Mouse (Mus musculus) kidney, embryonic 14.5 days (tissue): ENCODE results near the gene Rwdd2b. TPM values are rescaled to one million over a fixed set of nuclear protein-coding genes. Genes with fewer than 3 reads are reported as not detected.
A peak's percentile ranks its signal among the peaks of the same experiment; 100 is the strongest.

Experiments
- ATAC-seq: fragments of 200-750 bp; cut with Nextera tagmentation; 2 replicates; pipeline ENCODE4 v1.8.0; 2017; ENCODE audit warnings: moderate number of reproducible peaks, mild to moderate bottlenecking, moderate TSS enrichment, moderate library complexity; ENCODE audit not compliant: low FRiP score, low TSS enrichment
- H3K27ac ChIP-seq: fragments of 300-500 bp; sonication (generic); 2 replicates; pipeline ENCODE4 v1.5.1; 2014; ENCODE audit warnings: low read depth, mild to moderate bottlenecking, low read length, moderate library complexity, mixed read lengths
- H3K27me3 ChIP-seq: fragments of 300-500 bp; sonication (generic); 2 replicates; pipeline ENCODE4 v1.6.1; 2014; ENCODE audit warnings: mild to moderate bottlenecking, low read length; ENCODE audit not compliant: control insufficient read depth, insufficient read depth
- H3K36me3 ChIP-seq: fragments of 300-500 bp; sonication (generic); 2 replicates; pipeline ENCODE4 v1.6.1; 2014; ENCODE audit warnings: low read length, mixed read lengths; ENCODE audit not compliant: control insufficient read depth, insufficient read depth
- H3K4me1 ChIP-seq: fragments of 300-500 bp; sonication (generic); 2 replicates; pipeline ENCODE4 v1.6.1; 2014; ENCODE audit warnings: low read length, mixed read lengths; ENCODE audit not compliant: control insufficient read depth, insufficient read depth
- H3K4me2 ChIP-seq: fragments of 300-500 bp; sonication (generic); replicated peaks from 2 replicates; pipeline ENCODE4 v1.6.1; 2014; ENCODE audit warnings: low read depth, mild to moderate bottlenecking, low read length
- H3K4me3 ChIP-seq: fragments of 300-500 bp; sonication (generic); 2 replicates; pipeline ENCODE4 v1.5.1; 2014; ENCODE audit warnings: mild to moderate bottlenecking, low read length
- H3K9ac ChIP-seq: fragments of 300-500 bp; sonication (generic); 2 replicates; pipeline ENCODE4 v1.6.1; 2014; ENCODE audit warnings: low read depth, mild to moderate bottlenecking, low read length, moderate library complexity
- H3K9me3 ChIP-seq: fragments of 300-500 bp; sonication (generic); 2 replicates; pipeline ENCODE4 v1.6.1; 2016; ENCODE audit warnings: low read length; ENCODE audit not compliant: control insufficient read depth
- WGBS: fragments of 180-500 bp; shearing (Covaris S2); extraction: QIAGEN DNeasy Blood & Tissue Kit; methylation state at CpG from one replicate; pipeline ENCODE4 v1.1.7; 2014; 5-methylcytosine and 5-hydroxymethylcytosine counted together
- polyA plus RNA-seq: library from polyadenylated mRNA; unstranded; fragments of >200 nt; fragmentation: Nextera tagmentation; extraction: Ambion mirVana; gene quantifications from 2 replicates; pipeline ENCODE4 v1.2.1, GENCODE M21; 2014

The Rwdd2b gene
- polyA plus RNA-seq, 1 experiment from 2014 or later = 13.7 TPM

DNA sequence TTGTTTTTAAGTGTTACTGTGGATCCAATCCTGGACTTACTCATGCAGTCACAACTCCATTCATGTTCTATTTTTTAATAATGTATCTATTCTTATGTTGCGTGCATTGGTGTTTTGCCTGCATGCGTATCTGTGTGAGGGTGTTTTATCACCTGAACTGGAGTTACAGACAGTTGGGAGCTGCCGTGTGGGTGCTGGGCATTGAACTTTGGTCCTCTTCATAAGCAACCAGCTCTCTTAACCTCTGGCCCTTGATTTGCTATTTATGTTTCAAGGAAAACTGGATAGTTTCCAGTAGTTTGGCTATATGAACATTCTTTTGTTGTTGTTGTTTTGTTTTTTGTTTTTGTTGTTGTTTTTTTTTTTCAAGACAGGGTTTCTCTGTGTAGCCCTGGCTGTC lies 5.2 kb upstream of the Rwdd2b start:
- 95% methylated on average over 3 of the region's 3 CpGs for WGBS

DNA sequence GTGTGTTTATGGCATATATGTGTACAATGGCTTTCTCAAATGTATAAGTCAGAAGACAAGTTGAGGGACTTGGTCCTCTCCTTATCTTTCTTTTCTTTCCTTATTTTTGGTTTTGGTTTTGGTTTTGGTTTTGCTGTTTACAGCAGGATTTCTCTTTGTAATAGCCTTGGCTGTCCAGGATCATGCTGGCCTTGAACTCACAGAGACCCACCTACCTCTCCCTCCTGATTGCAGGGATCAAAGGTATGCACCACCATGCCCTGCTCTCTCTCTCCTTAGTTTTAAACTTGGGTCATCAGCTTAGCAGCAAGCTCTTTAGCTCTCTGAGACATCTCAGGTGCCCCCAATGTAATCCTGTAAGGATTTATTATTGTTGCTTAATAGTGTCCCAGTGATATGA lies 4.7 kb upstream of the Rwdd2b start:
- ATAC-seq = no peak

More for the DNA sequence above, 5.2 kb upstream of the Rwdd2b start:
- no peak overlapping the region for H3K4me2 ChIP-seq
- H3K4me1 ChIP-seq = peaks cover 9% of the 10 kb centered on the region; the same call in 1 of the 2 replicates
- H3K36me3 ChIP-seq = no peaks in the 10 kb centered on the region
- no peak for ATAC-seq
- H3K27ac ChIP-seq = no peak overlapping the region
- no peak overlapping the region for H3K4me3 ChIP-seq
- no peaks in the 10 kb centered on the region for H3K9me3 ChIP-seq
- H3K27me3 ChIP-seq = no peaks in the 10 kb centered on the region
- no peak overlapping the region for H3K9ac ChIP-seq

DNA sequence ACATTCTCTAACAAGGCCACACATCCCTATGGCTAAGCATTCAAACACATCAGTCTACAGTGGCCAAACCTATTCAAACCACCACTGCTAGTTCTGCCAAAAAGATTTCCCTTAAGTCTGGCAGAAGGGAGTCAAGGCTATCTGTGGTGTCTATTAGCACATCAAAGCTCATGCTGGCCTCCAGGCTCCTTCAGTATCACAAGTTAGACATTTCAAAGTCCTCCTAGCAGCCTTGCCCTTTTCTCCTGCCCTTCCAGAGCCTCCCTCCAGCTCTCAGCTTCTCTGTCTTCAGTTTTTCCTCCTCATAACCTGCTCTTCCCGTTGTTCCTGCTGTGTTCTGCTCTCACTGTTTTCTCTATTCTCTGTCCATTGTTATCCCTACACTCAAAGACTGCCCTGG lies 3.7 kb upstream of the Rwdd2b start:
- Histone ChIP-seq H3K36me3 (no peaks in the 10 kb centered on the region), H3K4me3 (no peak overlapping the region), H3K9ac (no peak overlapping the region), H3K4me2 (no peak overlapping the region), H3K4me1 (peaks cover 9% of the 10 kb centered on the region; the same call in 1 of the 2 replicates), H3K27me3 (no peaks in the 10 kb centered on the region), H3K9me3 (no peaks in the 10 kb centered on the region), H3K27ac (no peak overlapping the region)
- no peak for ATAC-seq
- 50% methylated on average over 1 of the region's 1 CpGs for WGBS

More for the DNA sequence above, 4.7 kb upstream of the Rwdd2b start:
- H3K4me3 ChIP-seq = no peak overlapping the region
- H3K36me3 ChIP-seq = no peaks in the 10 kb centered on the region
- H3K9ac ChIP-seq = no peak overlapping the region
- H3K4me1 ChIP-seq = peaks cover 9% of the 10 kb centered on the region; the same call in 1 of the 2 replicates
- no peaks in the 10 kb centered on the region for H3K9me3 ChIP-seq
- no peak overlapping the region for H3K4me2 ChIP-seq
- no peaks in the 10 kb centered on the region for H3K27me3 ChIP-seq
- no peak overlapping the region for H3K27ac ChIP-seq

DNA sequence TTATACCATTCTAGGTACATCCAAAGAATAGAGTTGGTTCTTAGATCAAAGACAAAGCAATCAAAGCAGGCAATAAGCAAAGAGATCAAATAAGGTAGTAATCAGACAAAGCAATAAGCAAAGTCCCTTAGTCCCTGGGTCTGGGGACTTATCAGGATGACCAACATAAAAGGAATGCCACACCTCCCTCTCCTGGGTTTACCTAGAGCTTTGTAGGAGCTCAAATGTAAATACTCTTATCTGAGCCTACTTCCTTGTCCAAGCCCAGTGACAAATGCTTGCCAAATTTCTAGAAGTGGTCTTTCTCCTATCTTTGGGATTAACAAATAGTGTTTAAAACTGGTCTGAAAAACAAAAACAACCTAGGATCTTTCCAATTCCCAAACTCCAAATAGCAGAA lies 2.9 kb upstream of the Rwdd2b start:
- Histone ChIP-seq H3K4me2 (no peak overlapping the region), H3K4me1 (peaks cover 9% of the 10 kb centered on the region; the same call in 1 of the 2 replicates), H3K27me3 (no peaks in the 10 kb centered on the region), H3K9me3 (no peaks in the 10 kb centered on the region), H3K9ac (no peak overlapping the region), H3K36me3 (no peaks in the 10 kb centered on the region), H3K27ac (no peak overlapping the region), H3K4me3 (no peak overlapping the region)
- no peak for ATAC-seq

DNA sequence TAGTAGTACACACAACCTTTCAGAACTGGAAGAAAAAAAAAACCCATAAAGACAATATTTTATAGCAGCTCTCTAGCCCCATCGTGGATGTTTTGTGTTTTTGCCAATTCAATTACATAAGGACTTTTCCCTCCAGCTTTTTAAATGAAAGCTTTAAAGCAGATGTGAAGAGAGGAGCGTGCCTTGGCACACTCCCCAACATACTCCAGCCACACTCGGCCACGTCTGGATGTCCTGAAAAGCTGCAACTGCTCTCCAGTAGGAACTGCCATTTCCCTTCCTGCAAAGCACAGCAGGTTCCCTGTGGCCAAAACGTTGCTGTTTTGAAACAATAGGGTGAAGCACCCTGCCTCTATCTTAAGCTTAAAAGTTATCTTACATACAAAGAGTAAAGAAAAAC lies 1.9 kb upstream of the Rwdd2b start:
- no peaks in the 10 kb centered on the region for H3K27me3 ChIP-seq
- peaks cover 9% of the 10 kb centered on the region; the same call in 1 of the 2 replicates for H3K4me1 ChIP-seq
- 51% methylated on average over 5 of the region's 5 CpGs for WGBS
- no peaks in the 10 kb centered on the region for H3K36me3 ChIP-seq
- no peaks in the 10 kb centered on the region for H3K9me3 ChIP-seq
- H3K9ac ChIP-seq = no peak overlapping the region
- no peak overlapping the region for H3K4me2 ChIP-seq
- no peak overlapping the region for H3K27ac ChIP-seq
- H3K4me3 ChIP-seq = no peak overlapping the region
- no peak for ATAC-seq

DNA sequence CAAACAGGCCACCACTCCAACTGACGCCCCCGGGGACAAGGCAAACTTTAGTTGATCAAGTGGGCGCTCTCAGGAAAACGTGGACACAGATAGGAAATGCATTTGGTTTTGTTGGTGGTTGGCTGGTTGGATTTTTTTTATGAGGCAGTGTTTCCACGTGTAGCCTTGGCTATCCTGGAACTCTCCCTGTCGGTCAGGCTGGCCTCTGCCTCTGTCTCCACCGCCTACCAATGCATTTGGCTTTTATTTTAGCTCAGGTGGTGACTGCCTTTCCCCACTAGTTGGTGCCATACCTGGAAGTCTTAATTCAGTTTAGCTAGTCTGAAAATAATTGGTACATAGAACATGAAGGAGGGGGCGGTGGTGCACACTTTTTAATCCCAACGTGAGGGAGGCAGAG lies 716 bp upstream of the Rwdd2b start:
- Histone ChIP-seq H3K9me3 (no peaks in the 10 kb centered on the region), H3K27ac (no peak overlapping the region), H3K4me2 (peak overlapping the region; percentile 71), H3K4me1 (peaks cover 9% of the 10 kb centered on the region; the same call in 1 of the 2 replicates), H3K27me3 (no peaks in the 10 kb centered on the region), H3K4me3 (peak overlapping the region; percentile 53), H3K9ac (peak overlapping the region; percentile 64), H3K36me3 (no peaks in the 10 kb centered on the region)
- peak; percentile 20; the same call in 1 of the 2 replicates for ATAC-seq
- WGBS = 30% methylated on average over 9 of the region's 9 CpGs

DNA sequence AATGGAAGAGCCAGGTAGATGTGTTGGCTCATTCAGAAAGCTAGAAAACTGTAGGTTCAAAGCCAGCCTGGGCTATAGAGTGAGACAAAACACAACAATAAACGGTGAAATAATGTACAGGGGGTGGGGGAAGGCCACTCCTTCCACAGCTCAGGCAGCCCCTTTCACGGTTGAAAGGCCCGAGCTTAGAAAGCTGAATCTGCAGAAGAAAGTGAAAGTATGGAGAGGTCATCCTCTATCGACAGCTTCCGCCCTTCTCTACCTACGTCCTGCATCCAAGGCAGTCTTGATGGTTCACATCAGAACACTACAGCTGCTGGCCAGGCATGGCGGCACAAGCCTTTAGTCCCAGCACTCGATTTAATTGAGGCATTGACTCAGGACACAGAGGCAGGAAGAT lies 1.7 kb downstream of the Rwdd2b start:
- H3K27ac ChIP-seq = no peak overlapping the region
- H3K9me3 ChIP-seq = no peaks in the 10 kb centered on the region
- H3K4me1 ChIP-seq = peaks cover 9% of the 10 kb centered on the region; the same call in 1 of the 2 replicates
- no peak overlapping the region for H3K4me3 ChIP-seq
- no peaks in the 10 kb centered on the region; the same call in 1 of the 2 replicates for H3K36me3 ChIP-seq
- no peak overlapping the region for H3K9ac ChIP-seq
- no peak for ATAC-seq
- H3K27me3 ChIP-seq = no peaks in the 10 kb centered on the region
- H3K4me2 ChIP-seq = no peak overlapping the region
- WGBS = 93% methylated on average over 8 of the region's 8 CpGs

DNA sequence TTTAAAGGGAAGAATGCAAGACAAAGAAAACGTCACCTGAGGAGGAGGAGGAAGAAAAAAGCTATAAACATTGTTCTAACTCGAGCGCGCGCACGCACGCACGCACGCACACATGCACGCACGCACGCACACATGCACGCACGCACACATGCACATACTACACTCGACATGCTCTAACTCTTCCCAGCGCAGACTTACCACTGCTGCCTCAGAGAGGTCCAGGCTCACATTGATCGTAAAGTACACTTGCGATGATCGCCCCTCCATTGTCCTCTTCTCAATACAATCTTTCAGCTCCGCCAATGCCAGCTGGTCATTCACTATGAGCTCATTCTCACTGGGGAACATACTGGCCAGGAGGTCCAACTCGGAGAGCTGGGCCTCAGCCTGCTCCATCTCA lies 3.3 kb downstream of the Rwdd2b start:
- Histone ChIP-seq H3K36me3 (no peaks in the 10 kb centered on the region; the same call in 1 of the 2 replicates), H3K9me3 (no peaks in the 10 kb centered on the region), H3K4me3 (no peak overlapping the region), H3K27me3 (no peaks in the 10 kb centered on the region), H3K4me2 (no peak overlapping the region), H3K27ac (no peak overlapping the region), H3K9ac (no peak overlapping the region), H3K4me1 (peaks cover 9% of the 10 kb centered on the region; the same call in 1 of the 2 replicates)
- ATAC-seq = no peak
- 94% methylated on average over 21 of the region's 21 CpGs for WGBS

DNA sequence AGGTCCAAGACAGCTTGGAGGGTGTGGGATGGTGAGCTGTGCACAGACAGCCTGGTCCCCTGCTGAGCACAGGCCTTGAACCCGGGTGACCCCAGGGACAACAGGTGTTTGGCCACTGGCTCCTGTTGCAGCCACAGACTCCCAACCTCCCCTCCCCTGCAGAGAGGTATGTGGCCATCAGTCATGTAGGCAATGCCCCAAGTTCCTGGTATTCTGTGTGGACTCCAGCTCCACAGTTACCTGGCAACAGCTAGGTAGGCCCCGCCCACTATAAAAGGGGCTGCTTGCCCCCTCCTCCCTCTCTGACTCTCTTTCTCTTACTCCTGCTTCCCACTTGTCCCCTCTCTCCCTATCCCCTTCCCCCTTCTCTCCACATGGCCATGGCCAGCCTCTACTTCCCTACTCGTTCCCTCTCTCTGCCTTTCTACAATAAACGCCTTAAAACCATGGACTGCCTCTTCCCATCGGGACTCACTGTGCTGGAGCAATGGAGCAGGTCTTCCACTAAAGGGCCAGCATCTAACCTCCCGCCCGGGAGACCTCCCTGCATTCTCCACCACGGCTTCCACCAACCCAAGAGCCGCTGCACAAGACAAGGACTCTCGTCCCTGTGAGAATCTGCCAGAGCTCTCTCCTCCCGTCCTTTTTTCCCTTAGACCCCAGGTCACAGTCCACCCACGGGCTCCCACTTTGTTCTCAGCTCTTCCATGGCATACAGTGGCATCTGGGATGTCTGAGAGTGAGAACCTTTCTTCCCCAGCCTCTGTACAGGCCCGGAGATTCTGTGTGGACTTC lies 4.8 kb downstream of the Rwdd2b start:
- no peak overlapping the region for H3K27ac ChIP-seq
- no peak overlapping the region for H3K4me3 ChIP-seq
- ATAC-seq = no peak
- no peaks in the 10 kb centered on the region for H3K27me3 ChIP-seq
- no peak overlapping the region for H3K4me2 ChIP-seq
- no peaks in the 10 kb centered on the region for H3K9me3 ChIP-seq
- H3K9ac ChIP-seq = no peak overlapping the region
- H3K4me1 ChIP-seq = no peaks in the 10 kb centered on the region
- H3K36me3 ChIP-seq = no peaks in the 10 kb centered on the region; the same call in 1 of the 2 replicates
- 92% methylated on average over 13 of the region's 13 CpGs for WGBS
